Mouse (Mus musculus) liver, embryonic 14.5 days (tissue): ENCODE measurements around the gene Klhl12. TPM values are rescaled to one million over a fixed set of nuclear protein-coding genes. Genes with fewer than 3 reads are reported as not detected.
A peak's percentile ranks its signal among the peaks of the same experiment; 100 is the strongest.

Experiments used
- ATAC-seq: fragments of 200-750 bp; cut with Nextera tagmentation; 2 replicates; pipeline ENCODE4 v1.8.0; 2017; ENCODE audit warnings: moderate number of reproducible peaks, mild to moderate bottlenecking, moderate library complexity; ENCODE audit not compliant: insufficient read depth
- DNase-seq, 3 experiments: peaks; one replicate each; pipeline ENCODE4 v3.0.0-alpha.2; 2012 to 2013; ENCODE audit warnings: low read depth in 3 of 3, low spot score in 3 of 3
- H3K27ac ChIP-seq: fragments of 300-500 bp; sonication (generic); 2 replicates; pipeline ENCODE4 v1.5.1; 2014; ENCODE audit warnings: moderate library complexity, mild to moderate bottlenecking, control low read depth, inconsistent platforms
- H3K27me3 ChIP-seq: fragments of 300-500 bp; sonication (generic); 2 replicates; pipeline ENCODE4 v1.6.1; 2014; ENCODE audit warnings: mild to moderate bottlenecking, low read length, moderate library complexity; ENCODE audit not compliant: control insufficient read depth, insufficient read depth
- H3K36me3 ChIP-seq: fragments of 300-500 bp; sonication (generic); replicated peaks from 2 replicates; pipeline ENCODE4 v1.6.1; 2014; ENCODE audit warnings: low read depth; ENCODE audit not compliant: control insufficient read depth, insufficient read depth
- H3K4me1 ChIP-seq, 2 experiments: fragments of 200-500 bp in 1 of 2; fragments of 300-500 bp in 1 of 2; sonication (generic) in 1 of 2; replicated peaks; 2 replicates each; pipeline ENCODE4 v1.6.1; 2012 to 2014; ENCODE audit warnings: antibody characterized with exemption in 1 of 2, inconsistent platforms in 1 of 2, low read length in 1 of 2; ENCODE audit not compliant: control insufficient read depth in 2 of 2, insufficient read depth in 2 of 2
- H3K4me2 ChIP-seq: fragments of 300-500 bp; sonication (generic); 2 replicates; pipeline ENCODE4 v1.6.1; 2014; ENCODE audit warnings: low read depth, mild to moderate bottlenecking, control low read depth, moderate library complexity
- H3K4me3 ChIP-seq, 2 experiments: fragments of 200-500 bp in 1 of 2; fragments of 300-500 bp in 1 of 2; sonication (generic) in 1 of 2; 2 replicates each; pipeline ENCODE4 v1.5.1; 2012 to 2014; ENCODE audit warnings: low read depth in 2 of 2, low read length in 2 of 2, mild to moderate bottlenecking in 2 of 2, control low read depth in 1 of 2, inconsistent platforms in 1 of 2, moderate library complexity in 1 of 2; ENCODE audit not compliant: insufficient read depth in 1 of 2
- H3K9ac ChIP-seq: fragments of 300-500 bp; sonication (generic); replicated peaks from 2 replicates; pipeline ENCODE4 v1.6.1; 2014; ENCODE audit warnings: mild to moderate bottlenecking, control low read depth, moderate library complexity
- H3K9me3 ChIP-seq: fragments of 300-500 bp; sonication (generic); 2 replicates; pipeline ENCODE4 v1.6.1; 2016; ENCODE audit warnings: low read length, mixed read lengths; ENCODE audit not compliant: control insufficient read depth
- CTCF ChIP-seq: IDR thresholded peaks from 2 replicates; pipeline ENCODE4 v1.5.1; 2016; ENCODE audit warnings: antibody characterized with exemption, low read depth, control low read depth
- EP300 ChIP-seq: IDR thresholded peaks from 2 replicates; pipeline ENCODE4 v1.6.1; 2016; ENCODE audit warnings: antibody characterized with exemption, low read depth
- WGBS: fragments of 180-500 bp; shearing (Covaris S2); extraction: QIAGEN DNeasy Blood & Tissue Kit; methylation state at CpG from one replicate; pipeline ENCODE4 v1.1.7; 2014; ENCODE audit not compliant: insufficient replicate concordance; 5-methylcytosine and 5-hydroxymethylcytosine counted together
- polyA plus RNA-seq, 2 experiments: library from polyadenylated mRNA; depleted of rRNA in 1 of 2; stranded (reverse) in 1 of 2; unstranded in 1 of 2; fragments of >200 nt; fragmentation: Nextera tagmentation in 1 of 2; extraction: Ambion mirVana in 1 of 2; gene quantifications; 2 replicates each; pipeline versions ENCODE4 v1.2.1 to v1.2.3; 2012 to 2014

Klhl12 gene
- polyA plus RNA-seq, 2 experiments = 17.9 to 28.0 TPM

GRCm38 (mm10) chr1:134492276-134492675 lies 36.9 kb downstream of the Klhl12 start:
- Histone ChIP-seq H3K4me1 (peaks cover 6 to 20% of the 10 kb centered on the region in 2 experiments; a peak in 2 of 4 replicates), H3K4me2 (no peak overlapping the region), H3K9me3 (no peaks in the 10 kb centered on the region), H3K4me3 (no peak overlapping the region), H3K27me3 (no peaks in the 10 kb centered on the region), H3K9ac (no peak overlapping the region), H3K27ac (no peak overlapping the region), H3K36me3 (peaks cover 35% of the 10 kb centered on the region)
- TF ChIP-seq CTCF (no peak), EP300 (no peak)
- no peak for ATAC-seq
- no peak for DNase-seq
- WGBS = 83% methylated on average over 7 of the region's 7 CpGs

- Histone ChIP-seq H3K9me3 (no peaks in the 10 kb centered on the region), H3K36me3 (peaks cover 23% of the 10 kb centered on the region), H3K4me2 (peak overlapping the region; percentile 98), H3K4me3 (peak overlapping the region in 1 of 2 experiments; percentile 82; a peak in 2 of 4 replicates), H3K27me3 (no peaks in the 10 kb centered on the region), H3K4me1 (peaks cover 6 to 20% of the 10 kb centered on the region in 2 experiments; a peak in 2 of 4 replicates), H3K9ac (peak overlapping the region; percentile 82), H3K27ac (peak overlapping the region; percentile 89)
- DNase-seq (no peak), ATAC-seq (no peak)
- TF ChIP-seq CTCF = peak; percentile 22; the same call in 1 of the 2 replicates
- no peak for TF ChIP-seq EP300
- 91% methylated on average over 2 of the region's 2 CpGs for WGBS
Measured at GRCm38 (mm10) chr1:134493496-134493895, 38.2 kb downstream of the Klhl12 start.

GRCm38 (mm10) chr1:134493956-134494355 lies 38.6 kb downstream of the Klhl12 start:
- H3K4me1 ChIP-seq = peaks cover 6 to 20% of the 10 kb centered on the region in 2 experiments; a peak in 2 of 4 replicates
- H3K9me3 ChIP-seq = no peaks in the 10 kb centered on the region
- no peak for TF ChIP-seq EP300
- no peak for TF ChIP-seq CTCF
- peak overlapping the region; percentile 57 to 82 for H3K4me3 ChIP-seq
- no peaks in the 10 kb centered on the region for H3K27me3 ChIP-seq
- H3K27ac ChIP-seq = peak overlapping the region; percentile 89
- H3K9ac ChIP-seq = peak overlapping the region; percentile 82
- WGBS = 8% methylated on average over 5 of the region's 5 CpGs
- H3K36me3 ChIP-seq = peaks cover 18% of the 10 kb centered on the region
- no peak for DNase-seq
- H3K4me2 ChIP-seq = peak overlapping the region; percentile 98
- no peak for ATAC-seq

GRCm38 (mm10) chr1:134494428-134495215 lies 39.3 kb downstream of the Klhl12 start, which contains the start of gene Rabif:
TSS of gene Rabif (plus strand) at chr1:134494648.
- Histone ChIP-seq H3K27ac (peak within 1 kb of the TSS; percentile 89), H3K36me3 (peaks cover 12% of the 10 kb centered on the region), H3K27me3 (no peaks in the 10 kb centered on the region), H3K4me2 (peak within 1 kb of the TSS; percentile 98), H3K9me3 (no peaks in the 10 kb centered on the region), H3K9ac (peak within 1 kb of the TSS; percentile 88), H3K4me3 (peak within 1 kb of the TSS; percentile 69 to 82), H3K4me1 (peaks cover 6 to 20% of the 10 kb centered on the region in 2 experiments; a peak in 2 of 4 replicates)
- under 1% methylated on average over 58 of the region's 58 CpGs for WGBS
- ATAC-seq (peak; percentile 97), DNase-seq (peak; percentile 89 to 95 (median 92))
- no peak for TF ChIP-seq EP300
- TF ChIP-seq CTCF = peak; percentile 77

GRCm38 (mm10) chr1:134495216-134495539 lies 39.8 kb downstream of the Klhl12 start:
- Histone ChIP-seq H3K27ac (peak overlapping the region; percentile 89), H3K27me3 (no peaks in the 10 kb centered on the region), H3K36me3 (peaks cover 6% of the 10 kb centered on the region), H3K9me3 (no peaks in the 10 kb centered on the region), H3K4me1 (peaks cover 6 to 20% of the 10 kb centered on the region in 2 experiments; a peak in 2 of 4 replicates), H3K9ac (peak overlapping the region; percentile 88), H3K4me2 (peak overlapping the region; percentile 98), H3K4me3 (peak overlapping the region; percentile 69 to 82)
- no peak for DNase-seq
- WGBS = 20% methylated on average over 5 of the region's 5 CpGs
- TF ChIP-seq CTCF (no peak), EP300 (no peak)
- no peak for ATAC-seq
